Mouse (Mus musculus) monocyte, adult 5-6 weeks (primary cell): Measurements from ENCODE around the gene Gm12216. TPM values are rescaled to one million over a fixed set of nuclear protein-coding genes. Genes with fewer than 3 reads are reported as not detected.

ENCODE experiments used
- ATAC-seq: fragments of 153-309, 156-312 bp; replicated peaks from 2 replicates; pipeline ENCODE4 v1.8.0; 2017; ENCODE audit warnings: mild to moderate bottlenecking; ENCODE audit not compliant: low TSS enrichment, insufficient number of reproducible peaks, severe bottlenecking, poor library complexity, low FRiP score
- total RNA-seq: library from RNA; stranded (forward); fragments of 200-1000, 200-491, 200-594 nt; gene quantifications from 3 replicates; pipeline ENCODE4 v1.2.3, GENCODE M21; 2017

Gene Gm12216
- total RNA-seq, 1 experiment from 2014 or later: 5.5 TPM

DNA sequence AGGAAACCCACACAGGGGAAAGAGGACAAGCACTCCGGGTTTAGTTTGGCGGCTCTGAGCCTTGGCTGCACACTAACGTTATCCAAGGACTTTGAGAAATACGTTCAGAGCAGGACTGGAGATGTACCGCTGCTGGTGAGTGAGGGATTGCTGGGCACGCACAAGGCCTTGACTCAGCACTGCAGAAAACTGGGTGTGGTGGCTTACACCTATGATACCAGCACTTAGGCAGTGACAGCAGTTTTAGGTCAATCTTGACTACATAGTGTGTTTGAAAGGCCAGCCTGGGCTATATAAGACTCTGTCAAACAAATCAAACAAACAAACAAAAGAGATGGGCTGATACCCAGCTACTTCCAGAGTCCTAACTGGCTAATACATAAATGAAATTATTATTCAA is 55.6 kb downstream of the Gm12216 start:
- 0 out of 2 replicates have a peak, but pooled peaks have one; percentile 4 for ATAC-seq

DNA sequence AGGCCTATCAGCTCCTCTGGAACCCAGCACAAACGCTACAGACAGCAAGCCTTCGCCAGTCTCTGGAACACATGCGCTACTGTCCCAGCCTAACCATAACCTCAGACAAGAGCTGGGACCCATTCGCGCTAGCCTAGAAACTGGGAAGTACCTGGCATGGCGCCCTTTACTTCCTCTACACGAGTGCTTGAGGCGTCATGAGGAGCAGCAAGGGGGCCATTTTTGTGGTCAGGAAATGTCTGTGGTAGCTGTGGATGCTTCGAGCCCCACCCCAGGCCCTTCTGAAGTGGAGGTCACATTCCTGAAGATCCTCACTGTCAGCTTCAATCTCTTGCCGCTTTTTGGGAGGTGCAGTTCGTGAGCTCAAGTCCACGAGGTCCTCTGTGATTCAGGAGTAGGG is 56.0 kb downstream of the Gm12216 start:
- ATAC-seq: peak; percentile 60

DNA sequence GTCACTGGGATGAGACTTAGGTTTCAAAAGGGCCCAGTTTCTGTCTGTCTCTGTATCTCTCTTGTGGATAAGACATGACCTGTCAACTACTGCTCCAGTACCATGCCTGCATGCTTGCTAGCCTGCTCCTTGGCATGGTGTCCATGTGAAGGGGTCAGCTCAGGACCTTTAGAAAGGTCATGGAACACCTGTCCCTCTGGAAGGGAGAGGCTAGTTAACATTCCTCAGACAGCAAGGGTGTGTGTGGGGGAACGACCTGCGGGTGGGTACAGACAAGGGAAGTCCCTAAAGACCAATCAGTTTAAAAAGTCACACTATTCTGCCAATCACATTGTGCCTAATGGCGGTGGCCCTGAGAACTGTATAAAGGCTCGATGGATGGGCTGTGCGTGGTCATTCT is 58.1 kb downstream of the Gm12216 start:
- ATAC-seq: no peak

DNA sequence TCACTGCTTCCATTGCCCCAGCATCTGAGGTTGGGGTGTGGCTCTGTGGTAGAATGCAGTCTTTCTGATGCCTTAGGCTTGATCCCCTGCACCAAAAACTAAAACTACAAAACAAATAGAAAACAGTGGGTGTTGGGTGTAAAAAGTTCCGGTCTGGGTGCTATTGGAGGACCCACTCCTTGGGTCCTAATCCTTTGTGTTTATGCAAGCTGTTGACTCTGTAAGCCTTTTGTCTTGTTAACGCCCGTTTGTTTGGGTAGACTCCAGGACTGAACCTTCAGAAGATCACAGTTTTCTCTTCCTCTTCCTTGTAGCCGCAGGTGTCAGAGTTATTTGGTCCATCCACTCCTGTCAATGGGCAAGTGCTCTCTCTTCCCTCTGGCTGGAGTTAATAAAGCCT is 59.0 kb downstream of the Gm12216 start:
- ATAC-seq: no peak

DNA sequence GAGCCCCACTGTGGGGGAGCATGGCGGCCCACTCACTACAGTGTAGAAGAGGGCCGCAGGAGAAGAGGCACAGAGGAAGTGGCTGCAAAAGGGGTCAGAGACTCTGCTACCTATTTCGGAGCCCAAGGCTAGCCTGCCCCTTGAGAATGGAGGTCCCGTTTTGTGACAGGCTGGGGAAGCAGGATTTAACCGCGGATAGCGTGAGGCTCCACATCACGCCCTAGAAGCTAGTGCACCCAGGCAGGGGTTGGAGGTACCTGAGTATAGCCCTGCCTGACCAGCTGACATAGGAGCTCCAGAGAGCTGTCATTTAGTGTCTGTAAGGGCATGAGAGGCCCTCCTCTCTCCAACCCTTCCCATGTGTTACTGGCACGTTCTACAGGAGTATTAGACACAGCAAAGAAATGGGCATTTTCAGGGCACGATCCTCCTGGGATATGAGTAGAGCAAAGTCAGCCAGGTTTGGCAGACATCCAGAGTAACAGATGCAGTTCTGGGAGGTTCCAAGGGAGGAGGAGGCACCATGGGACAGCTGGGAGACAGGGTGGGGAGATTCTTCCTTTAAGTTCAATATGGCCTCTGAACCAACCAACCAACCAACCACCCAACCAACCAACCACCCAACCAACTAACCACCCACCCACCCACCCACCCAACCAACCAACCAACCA is 60.9 kb downstream of the Gm12216 start:
- ATAC-seq: no peak

DNA sequence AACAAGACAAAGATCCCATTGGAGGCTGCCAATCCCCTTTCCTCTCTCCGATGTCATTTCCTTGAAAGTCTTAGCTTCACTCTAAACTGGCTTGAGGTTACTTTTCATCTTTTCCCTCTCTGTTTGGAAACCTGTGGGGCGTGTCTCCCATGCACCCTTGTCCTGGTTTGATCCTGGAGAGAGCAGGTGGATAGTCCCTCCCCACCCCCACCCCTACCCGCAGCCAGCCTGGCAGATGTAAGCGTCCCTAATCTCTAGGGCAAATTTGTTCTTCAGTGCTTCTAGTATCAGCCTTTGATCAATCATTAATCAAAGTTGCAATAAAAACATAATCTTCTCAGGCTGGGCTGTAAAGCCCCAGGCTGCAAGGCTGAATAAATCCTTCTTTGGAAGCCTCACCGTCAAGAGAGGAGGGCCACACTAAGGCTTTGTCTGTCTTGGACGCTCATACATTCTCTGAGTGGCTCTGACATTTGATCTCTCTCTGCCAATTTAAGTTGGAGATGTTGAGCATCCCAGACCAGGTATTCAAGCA is 61.6 kb downstream of the Gm12216 start:
- ATAC-seq: no peak

DNA sequence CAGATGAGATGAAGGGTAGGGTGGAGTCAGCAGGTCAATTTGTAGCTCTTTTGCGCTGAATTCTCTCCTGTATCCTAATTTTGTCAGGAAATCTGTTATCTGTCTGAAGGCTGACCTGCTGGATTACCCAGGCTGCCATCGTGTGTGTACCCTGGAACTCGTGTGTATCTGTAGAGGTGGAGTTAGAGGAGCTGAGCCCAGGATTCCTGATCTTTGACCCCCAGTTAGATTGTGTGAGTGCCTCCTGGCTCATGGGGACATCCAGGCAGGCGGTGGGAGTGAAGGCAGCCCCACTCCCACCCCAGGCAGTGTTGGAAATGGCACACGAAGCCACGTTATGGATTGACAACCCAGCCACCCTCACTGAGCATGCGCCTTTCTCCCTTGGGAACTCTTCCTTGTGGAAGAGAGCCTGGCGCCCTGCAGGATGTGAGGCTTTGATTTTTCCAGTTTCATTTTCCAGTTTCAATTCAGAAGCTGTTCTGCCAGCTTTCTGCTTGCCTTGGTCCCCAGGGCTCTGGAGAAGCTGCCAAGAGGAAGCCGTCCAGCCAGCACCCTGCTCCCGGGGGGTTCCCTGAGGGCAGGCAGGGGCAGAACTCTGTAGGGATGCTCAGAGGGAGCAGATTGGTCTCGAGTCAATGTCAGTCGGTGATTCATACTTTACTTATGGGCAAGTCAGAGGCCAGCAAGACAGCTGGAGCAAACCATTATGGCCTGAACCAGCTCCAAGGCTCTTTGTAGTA is 62.5 kb downstream of the Gm12216 start:
- ATAC-seq: no peak

DNA sequence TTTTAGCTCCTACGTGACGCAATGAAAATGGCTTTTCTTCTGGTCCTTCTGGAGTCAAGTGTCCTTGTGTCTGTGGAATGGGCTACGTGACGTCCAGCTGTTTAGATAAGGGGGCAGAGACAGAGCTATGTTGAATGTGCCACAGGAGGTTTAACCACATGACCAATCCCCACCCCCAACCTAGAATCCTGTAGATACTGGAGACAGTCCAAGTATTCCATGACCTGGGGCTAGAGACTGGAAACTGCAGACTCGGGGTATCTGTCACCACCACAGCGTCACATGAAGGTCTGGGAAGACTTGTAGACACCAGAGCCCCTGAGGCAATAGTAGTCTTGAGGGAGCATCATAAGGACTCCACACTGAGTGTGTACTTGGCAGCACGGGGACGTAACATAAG is 63.2 kb downstream of the Gm12216 start:
- no peak for ATAC-seq

DNA sequence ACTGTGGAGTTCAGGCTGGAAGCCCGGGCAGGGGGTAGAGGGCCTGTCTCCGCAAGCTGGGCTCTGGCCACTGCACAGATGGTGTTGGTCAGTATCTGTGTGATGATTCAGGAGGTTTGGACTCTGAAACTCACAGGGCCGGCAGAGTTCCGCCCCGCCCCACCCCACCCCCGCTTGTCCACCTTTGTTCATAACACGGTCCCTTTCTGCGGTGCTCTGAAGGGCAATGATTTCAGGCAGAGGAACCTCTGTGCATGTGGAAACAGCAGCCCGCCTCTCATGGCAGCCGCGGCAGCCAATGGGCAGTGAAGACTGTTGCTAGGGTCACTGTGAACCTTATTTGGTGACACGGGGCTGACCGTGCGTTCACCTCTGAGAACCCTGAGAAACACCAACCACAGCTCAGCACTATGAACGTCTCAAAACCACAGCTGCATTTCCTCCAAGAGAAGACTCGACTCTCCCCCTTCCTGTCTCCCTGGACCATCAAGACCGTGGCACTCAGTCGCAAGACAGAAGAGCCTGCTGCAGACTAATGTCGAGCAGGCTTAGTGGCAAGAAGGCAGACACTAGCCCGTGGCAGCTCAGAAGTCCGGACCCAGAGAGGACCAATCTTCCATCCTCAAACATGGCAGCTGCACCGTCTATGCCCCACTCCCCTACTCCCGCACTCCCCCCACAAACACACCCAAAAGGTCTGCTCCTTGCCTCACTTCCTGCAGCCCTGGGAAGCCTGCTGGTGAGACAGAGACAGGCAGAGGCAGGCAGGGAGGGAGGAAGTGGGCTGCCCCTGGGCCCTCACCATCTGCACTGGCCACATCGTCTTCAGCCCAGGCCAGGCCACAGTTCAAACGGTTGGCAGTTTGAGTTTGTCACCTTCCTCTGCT is 64.1 kb downstream of the Gm12216 start:
- ATAC-seq: peak; percentile 93

DNA sequence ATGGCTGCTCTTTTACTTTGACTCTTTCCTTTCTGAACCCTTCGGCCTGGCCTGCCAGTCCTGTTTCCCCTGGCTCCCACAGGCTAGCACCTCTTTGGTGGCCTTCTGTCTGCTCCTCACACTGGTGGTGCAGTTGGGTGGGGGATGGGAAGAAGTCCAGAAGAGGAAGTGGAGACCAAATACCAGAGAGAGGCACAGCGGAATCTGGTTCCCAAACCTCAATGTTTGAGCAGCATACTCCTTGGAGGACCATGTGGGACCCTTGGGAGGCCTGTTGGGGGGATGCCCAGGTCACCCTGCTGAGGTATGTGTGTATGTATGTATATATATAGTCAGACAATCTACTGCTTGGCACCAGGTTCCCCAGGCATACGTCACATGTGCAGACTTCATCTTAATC is 65.0 kb downstream of the Gm12216 start:
- peak; percentile 49 for ATAC-seq

DNA sequence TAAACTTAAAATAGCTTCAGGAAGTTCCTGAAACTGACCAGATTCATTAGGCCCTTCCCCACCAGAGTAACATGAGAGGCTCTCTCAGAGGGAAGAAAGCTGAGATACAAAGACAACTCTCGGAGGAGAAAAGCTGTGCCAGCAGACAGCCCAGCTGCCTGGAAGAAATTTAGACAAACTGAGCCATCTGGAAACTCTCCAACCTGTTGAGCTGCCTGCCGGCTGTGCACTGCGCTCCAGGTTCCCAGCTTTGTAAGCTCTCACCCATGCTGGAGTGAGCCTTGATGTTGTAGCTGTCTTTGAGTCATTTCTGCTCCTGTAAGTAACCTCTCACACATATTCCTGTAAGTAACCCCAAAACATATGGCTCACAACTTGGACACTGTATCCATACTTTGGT is 66.1 kb downstream of the Gm12216 start:
- no peak for ATAC-seq

DNA sequence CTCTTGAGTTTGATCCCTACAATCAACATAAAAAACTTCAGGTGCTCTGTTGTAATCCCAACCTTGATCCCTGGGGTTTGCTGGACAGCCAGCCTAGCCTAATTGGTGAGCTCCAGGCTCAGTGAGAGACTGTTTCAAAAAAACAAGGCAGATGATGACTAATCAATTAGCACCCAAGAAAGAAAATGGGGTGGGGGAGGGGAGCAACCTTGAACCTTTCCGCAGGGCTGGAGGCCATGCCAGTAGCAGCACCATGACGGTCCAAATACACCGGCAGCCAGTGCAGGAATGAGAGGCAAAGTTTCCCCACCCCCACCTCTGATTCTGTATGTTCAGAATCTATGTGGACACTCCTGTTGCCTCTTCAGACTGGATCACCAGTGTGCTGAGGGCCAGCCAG is 69.8 kb downstream of the Gm12216 start:
- ATAC-seq: no peak

DNA sequence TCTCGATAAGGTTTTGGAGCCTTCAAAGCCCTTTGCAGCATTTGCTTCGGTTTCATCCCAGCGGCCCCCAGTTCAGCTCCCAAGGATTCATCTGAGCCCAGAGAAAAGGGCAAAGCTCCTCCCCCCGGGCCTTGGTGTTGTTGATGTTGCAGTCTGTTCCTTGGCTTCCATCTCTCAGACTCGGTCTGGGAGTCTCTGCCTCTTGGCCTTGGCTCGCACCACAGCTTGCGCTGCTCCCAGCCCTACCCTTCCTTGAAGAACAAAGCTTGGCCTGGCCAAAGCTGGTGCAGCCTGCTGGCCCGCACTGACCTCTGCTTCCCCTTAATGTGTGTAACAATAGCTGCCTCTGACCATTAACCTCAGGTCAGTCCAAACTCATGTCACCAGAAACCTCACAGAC is 70.9 kb downstream of the Gm12216 start:
- ATAC-seq: no peak

DNA sequence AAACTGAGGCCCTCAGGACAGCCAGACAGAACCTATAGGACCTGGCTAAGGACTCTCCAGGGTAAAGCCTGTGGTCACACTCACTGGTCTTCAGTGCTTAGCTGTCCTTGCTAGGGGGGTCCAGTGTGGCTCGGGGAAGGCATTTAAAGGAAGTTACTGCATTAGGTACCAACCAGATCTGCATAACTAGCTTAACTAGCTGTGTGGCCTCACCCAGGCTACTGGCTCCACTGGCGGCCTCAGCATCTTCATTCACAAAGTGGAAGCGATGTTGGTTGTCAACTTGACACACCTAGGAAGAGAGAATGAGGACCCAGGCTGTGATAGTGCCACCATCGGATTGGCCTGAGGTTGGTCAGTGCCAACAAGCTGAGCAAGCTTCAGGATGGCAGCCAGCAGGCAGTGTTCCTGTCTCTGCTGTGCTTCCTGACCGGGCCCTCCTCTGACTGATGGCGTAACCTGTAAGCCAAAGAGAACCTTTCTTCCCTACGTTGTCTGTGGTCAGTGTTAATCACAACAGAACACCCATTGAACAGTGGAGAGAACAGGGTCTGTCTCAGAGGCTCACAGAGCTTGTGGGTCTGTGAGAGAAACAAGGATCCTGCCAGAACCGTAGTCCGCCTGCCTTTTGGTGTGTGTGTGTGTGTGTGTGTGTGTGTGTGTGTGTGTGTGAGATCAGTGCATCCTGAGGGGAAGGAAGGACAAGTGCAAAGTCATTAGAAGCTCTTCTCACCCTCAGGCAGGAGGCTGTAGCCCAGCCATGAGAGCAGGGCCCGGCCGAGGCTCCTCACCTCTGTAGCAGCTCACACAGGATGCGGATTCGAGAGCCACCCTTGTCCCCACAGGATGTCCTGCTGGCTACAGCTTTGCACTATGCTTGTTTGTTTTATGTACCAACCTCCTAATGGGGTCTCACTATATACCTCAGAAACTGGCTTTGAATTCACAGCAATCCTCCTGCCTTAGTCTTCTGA is 72.7 kb downstream of the Gm12216 start:
- ATAC-seq: peak; percentile 44

DNA sequence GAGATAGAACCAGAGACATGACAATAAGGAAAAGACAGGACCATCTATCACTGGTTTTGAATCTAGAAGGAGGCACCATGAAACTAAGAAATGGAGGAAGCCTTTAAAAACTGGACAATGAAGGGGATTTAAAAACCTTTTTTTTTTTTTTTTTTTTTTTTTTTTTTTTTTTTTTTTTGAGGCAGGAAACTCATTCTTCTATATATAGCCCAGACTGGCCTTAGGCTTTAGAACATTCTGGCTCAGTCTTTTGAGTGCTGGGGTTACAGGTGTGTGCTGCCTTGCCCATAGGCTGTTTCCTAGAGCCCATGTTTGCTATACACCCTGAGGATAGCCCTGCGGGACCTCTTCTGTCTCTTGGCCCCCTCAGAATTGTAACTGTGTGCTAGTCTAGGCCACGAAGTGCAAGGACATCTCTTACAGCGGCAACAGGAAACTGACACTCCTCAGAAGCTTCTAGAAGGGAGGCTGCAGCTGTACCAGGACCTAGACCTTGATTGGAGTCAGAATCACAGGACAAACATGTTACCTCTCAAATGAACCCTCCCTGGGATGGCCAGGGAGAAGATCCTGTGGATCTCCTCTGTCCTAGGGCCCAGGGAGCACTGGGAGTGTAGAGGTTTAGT is 73.6 kb downstream of the Gm12216 start:
- no peak for ATAC-seq

DNA sequence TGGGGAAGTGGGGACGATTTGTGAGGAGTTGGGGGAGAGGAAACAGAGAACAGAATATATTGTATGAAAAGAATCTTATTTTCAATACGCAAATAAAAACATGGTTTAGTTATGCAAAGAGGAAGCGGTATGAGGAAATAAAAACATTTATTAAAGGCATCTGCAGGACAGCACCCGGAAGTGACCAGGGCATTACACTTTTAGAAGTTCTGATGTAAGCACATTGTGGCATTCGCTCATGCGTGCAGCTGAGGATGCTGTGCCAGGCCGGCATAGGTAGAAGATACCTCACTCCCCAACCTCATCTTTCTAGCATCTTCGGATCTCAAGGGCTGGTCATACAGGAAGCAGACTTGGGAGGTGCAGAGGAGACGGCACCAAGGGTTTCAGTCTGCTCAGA is 75.8 kb downstream of the Gm12216 start:
- peak; percentile 77 for ATAC-seq

DNA sequence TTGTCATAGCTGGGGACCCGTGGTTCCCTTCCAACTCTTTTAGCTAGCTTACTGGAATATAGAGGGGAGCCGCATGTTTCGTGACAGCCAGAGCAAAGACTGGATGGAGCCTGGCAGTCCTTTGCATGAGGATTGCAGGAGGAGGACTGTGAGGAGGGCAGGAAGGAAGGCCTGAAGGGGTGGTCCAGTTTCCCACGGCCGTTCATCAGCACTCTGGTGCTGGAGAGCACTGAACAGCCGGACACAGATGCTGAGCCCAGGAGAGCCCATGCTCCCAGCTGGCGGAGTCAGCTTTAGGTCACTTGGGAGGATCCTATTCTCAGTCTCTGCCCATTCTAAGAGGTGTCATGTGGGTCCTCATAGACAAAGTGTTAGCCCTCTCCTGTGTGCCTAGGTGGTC is 77.1 kb downstream of the Gm12216 start:
- ATAC-seq: no peak
